Mouse (Mus musculus): ENCODE data around the gene Mrap2. TPM values are rescaled to one million over a fixed set of nuclear protein-coding genes. Genes with fewer than 3 reads are reported as not detected.

Mrap2 gene
- polyA plus RNA-seq, 1 experiment from 2014 or later, result 4.5 TPM

- Histone ChIP-seq H3K9me3 (no peaks in the 10 kb centered on the region), H3K4me2 (no peak overlapping the region), H3K4me1 (replicated peaks) (no peaks in the 10 kb centered on the region), H3K36me3 (peaks cover 22% of the 10 kb centered on the region), H3K9ac (no peak overlapping the region), H3K27ac (replicated peaks) (no peak overlapping the region), H3K27me3 (no peaks in the 10 kb centered on the region), H3K4me3 (no peak overlapping the region)
- no peak for ATAC-seq (ENCODE audit: low FRiP score, low read depth)
- 90% methylated on average over 4 of the region's 4 CpGs for WGBS
These were observed 43.2 kb downstream of the Mrap2 start for GRCm38 (mm10) chr9:87187336-87187735.

DNA sequence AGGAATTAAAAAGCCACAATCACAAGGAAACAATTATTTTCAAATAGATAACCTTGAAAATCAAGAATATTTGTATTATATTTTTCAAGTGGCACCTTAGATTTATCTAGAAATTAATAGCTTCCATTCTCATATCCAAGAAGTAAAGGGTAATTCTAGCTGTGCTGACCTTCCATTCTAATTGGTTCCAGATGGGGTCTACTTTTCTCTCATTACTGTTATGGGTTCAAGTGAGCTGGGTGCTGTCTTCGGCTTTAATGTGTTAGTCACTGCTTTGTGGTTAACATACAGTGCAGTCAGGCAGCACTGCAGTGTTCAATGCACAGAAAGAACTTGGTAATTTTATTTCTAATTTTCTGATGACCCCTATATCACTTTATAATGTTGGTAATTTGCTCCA is 49.6 kb downstream of the Mrap2 start:
- Histone ChIP-seq H3K4me2 (no peak overlapping the region), H3K27ac (replicated peaks) (no peak overlapping the region), H3K9ac (no peak overlapping the region), H3K9me3 (no peaks in the 10 kb centered on the region), H3K4me1 (replicated peaks) (no peaks in the 10 kb centered on the region), H3K27me3 (no peaks in the 10 kb centered on the region), H3K36me3 (peaks cover 34% of the 10 kb centered on the region), H3K4me3 (no peak overlapping the region)
- 88% methylated on average over 1 of the region's 1 CpGs for WGBS
- ATAC-seq (ENCODE audit: low FRiP score, low read depth), result no peak

GRCm38 (mm10) chr9:87197277-87197676 is 53.2 kb downstream of the Mrap2 start:
- WGBS, result 72% methylated on average over 3 of the region's 3 CpGs
- ATAC-seq (ENCODE audit: low FRiP score, low read depth), result no peak
- Histone ChIP-seq H3K4me2 (no peak overlapping the region), H3K9ac (no peak overlapping the region), H3K36me3 (peaks cover 24% of the 10 kb centered on the region), H3K27ac (replicated peaks) (no peak overlapping the region), H3K4me3 (no peak overlapping the region), H3K27me3 (no peaks in the 10 kb centered on the region), H3K9me3 (no peaks in the 10 kb centered on the region), H3K4me1 (replicated peaks) (no peaks in the 10 kb centered on the region)

DNA sequence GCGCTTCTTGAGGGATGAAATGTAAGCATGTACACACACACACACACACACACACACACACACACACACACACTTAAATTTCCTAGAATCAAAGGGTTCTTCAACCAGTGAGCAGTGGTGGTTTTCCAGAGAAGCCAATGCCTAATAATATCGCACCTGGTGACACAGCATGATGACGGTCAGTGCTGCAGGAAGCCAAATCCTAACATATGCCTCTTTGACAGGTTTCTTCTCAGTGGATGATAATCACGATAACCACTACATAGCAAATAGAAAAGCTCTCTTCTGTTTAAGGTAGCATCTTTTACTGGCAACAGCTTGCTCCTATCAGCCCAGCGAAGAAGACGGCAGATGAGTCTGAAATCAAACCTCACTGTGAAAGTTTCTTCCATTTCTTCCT is 53.9 kb downstream of the Mrap2 start:
- Histone ChIP-seq H3K9ac (no peak overlapping the region), H3K36me3 (peaks cover 22% of the 10 kb centered on the region), H3K4me3 (no peak overlapping the region), H3K27ac (replicated peaks) (no peak overlapping the region), H3K9me3 (no peaks in the 10 kb centered on the region), H3K4me1 (replicated peaks) (no peaks in the 10 kb centered on the region), H3K4me2 (no peak overlapping the region), H3K27me3 (no peaks in the 10 kb centered on the region)
- 83% methylated on average over 6 of the region's 6 CpGs for WGBS
- ATAC-seq (ENCODE audit: low FRiP score, low read depth), result no peak

DNA sequence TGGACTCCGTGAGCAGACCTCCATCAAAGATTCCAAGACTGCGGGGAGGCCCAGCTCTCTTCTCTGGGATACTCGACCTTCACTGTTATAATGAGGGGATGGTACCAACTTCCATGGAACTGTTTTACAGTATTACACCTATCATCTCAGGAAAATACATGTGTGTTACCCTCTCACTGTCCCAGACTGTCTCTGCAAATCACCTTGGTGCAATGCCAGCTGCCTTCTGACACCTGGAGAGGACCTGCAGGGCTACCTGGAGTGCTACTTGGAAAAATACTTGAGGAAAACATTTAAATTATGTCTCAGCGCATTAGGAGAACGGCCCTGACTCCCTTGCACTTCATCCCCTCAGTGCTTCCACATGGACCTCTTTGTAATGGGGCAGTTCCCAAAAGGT is 56.3 kb downstream of the Mrap2 start:
- 93% methylated on average over 5 of the region's 5 CpGs for WGBS
- Histone ChIP-seq H3K9ac (no peak overlapping the region), H3K4me3 (no peak overlapping the region), H3K4me2 (no peak overlapping the region), H3K27me3 (no peaks in the 10 kb centered on the region), H3K36me3 (peaks cover 33% of the 10 kb centered on the region), H3K4me1 (replicated peaks) (no peaks in the 10 kb centered on the region), H3K27ac (replicated peaks) (no peak overlapping the region), H3K9me3 (no peaks in the 10 kb centered on the region)
- ATAC-seq (ENCODE audit: low FRiP score, low read depth), result no peak

- Histone ChIP-seq H3K27ac (replicated peaks) (no peak overlapping the region), H3K4me3 (no peak overlapping the region), H3K27me3 (no peaks in the 10 kb centered on the region), H3K36me3 (peaks cover 33% of the 10 kb centered on the region), H3K4me1 (replicated peaks) (no peaks in the 10 kb centered on the region), H3K9ac (no peak overlapping the region), H3K9me3 (no peaks in the 10 kb centered on the region), H3K4me2 (no peak overlapping the region)
- no peak for ATAC-seq (ENCODE audit: low FRiP score, low read depth)
- WGBS, result 97% methylated on average over 4 of the region's 4 CpGs
These were observed 56.8 kb downstream of the Mrap2 start for GRCm38 (mm10) chr9:87200919-87201318.

DNA sequence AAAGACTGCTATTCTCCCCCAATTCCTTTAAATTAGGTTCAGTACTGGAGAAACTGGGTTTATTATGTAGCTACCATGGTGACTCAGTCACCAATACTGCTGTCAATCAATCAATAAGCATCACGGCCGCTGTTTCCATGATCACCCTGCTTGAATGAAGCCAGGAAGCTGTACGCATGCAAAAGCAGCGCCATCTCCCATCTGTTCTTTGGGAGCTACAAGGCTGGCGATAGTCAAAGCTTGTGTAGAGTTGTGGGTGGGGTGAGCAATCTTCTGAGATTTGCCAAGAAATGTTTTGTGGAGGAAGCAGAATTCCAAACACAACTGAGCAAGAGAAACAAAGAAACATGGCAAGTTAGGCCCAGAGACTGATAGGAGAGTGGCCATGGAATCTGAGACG is 58.3 kb downstream of the Mrap2 start:
- Histone ChIP-seq H3K9ac (no peak overlapping the region), H3K4me2 (no peak overlapping the region), H3K27ac (replicated peaks) (no peak overlapping the region), H3K27me3 (no peaks in the 10 kb centered on the region), H3K4me1 (replicated peaks) (no peaks in the 10 kb centered on the region), H3K4me3 (no peak overlapping the region), H3K9me3 (no peaks in the 10 kb centered on the region), H3K36me3 (peaks cover 40% of the 10 kb centered on the region)
- WGBS, result 83% methylated on average over 6 of the region's 6 CpGs
- ATAC-seq (ENCODE audit: low FRiP score, low read depth), result no peak

DNA sequence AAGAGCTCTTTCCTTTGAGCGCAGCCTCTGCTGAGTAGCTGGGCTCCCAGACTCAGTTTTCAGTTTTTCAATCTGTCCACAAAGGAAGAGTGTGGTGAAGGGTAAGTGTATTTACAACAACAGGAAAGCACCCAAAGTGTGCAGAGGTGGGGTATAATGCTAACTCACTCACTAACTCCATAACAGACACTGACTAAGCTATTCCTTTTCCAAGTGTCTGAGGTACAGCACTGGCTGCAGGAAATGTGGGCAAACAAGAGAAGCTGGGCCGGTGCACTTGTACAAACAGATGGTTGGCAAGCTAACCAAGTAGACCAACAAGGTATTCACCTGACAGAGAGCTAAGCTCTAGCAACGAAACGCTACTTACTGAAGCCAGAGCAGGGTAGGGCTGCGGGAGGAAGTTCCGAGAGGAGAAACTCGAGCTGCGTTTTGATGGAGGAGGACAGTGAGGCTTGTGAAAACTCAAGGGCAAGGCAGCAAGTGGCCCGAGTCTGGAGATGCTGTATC is 66.8 kb downstream of the Mrap2 start:
- H3K4me3 ChIP-seq, result no peak overlapping the region
- H3K36me3 ChIP-seq, result peaks cover 30% of the 10 kb centered on the region
- H3K9me3 ChIP-seq, result no peaks in the 10 kb centered on the region
- H3K4me2 ChIP-seq, result no peak overlapping the region
- ATAC-seq (ENCODE audit: low FRiP score, low read depth), result no peak
- no peaks in the 10 kb centered on the region for H3K4me1 ChIP-seq (replicated peaks)
- no peak overlapping the region for H3K27ac ChIP-seq (replicated peaks)
- H3K27me3 ChIP-seq, result no peaks in the 10 kb centered on the region
- 98% methylated on average over 9 of the region's 9 CpGs for WGBS
- no peak overlapping the region for H3K9ac ChIP-seq

DNA sequence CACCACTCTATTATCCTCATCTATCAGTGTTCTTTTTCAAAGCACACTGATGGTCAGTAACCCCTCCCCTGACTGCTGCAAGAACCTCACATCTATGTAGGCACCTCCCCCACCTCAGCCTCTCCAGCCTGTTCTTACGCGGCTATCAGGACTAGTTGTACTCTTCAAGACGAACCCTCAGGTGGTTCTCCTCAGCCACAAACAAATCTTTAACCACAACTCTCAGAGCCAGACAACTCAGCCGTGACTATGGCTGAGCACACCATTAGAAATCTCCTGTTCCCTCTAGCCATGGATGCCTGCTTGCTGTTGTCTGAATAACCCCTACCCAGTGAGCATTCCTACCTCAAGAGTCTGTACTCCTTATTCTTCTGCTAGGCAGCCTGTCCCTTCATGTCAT is 69.1 kb downstream of the Mrap2 start:
- no peaks in the 10 kb centered on the region for H3K9me3 ChIP-seq
- H3K4me2 ChIP-seq, result no peak overlapping the region
- no peak overlapping the region for H3K27ac ChIP-seq (replicated peaks)
- H3K27me3 ChIP-seq, result no peaks in the 10 kb centered on the region
- H3K9ac ChIP-seq, result no peak overlapping the region
- H3K4me1 ChIP-seq (replicated peaks), result no peaks in the 10 kb centered on the region
- H3K4me3 ChIP-seq, result no peak overlapping the region
- 93% methylated on average over 4 of the region's 4 CpGs for whole genome bisulfite sequencing
- H3K36me3 ChIP-seq, result peaks cover 30% of the 10 kb centered on the region
- ATAC-seq (ENCODE audit: low FRiP score, low read depth), result no peak

Other genes starting within 250 kb of the Mrap2 start
- 8.5 and 8.6 TPM in 2 replicates for gene Ripply2, start 128.8 kb upstream of the Mrap2 start, polyA plus RNA-seq (2015; fragmentation: Nextera tagmentation; extraction: Ambion mirVana)
- 58.6 and 60.1 TPM in 2 replicates for gene Cyb5r4, start 122.3 kb upstream of the Mrap2 start, polyA plus RNA-seq (2015; fragmentation: Nextera tagmentation; extraction: Ambion mirVana)
- 6.4 and 7.3 TPM in 2 replicates for gene Cep162, start 111.2 kb downstream of the Mrap2 start, polyA plus RNA-seq (2015; fragmentation: Nextera tagmentation; extraction: Ambion mirVana)

Measured in hindbrain, embryonic 15.5 days (tissue).